Mouse (Mus musculus): ENCODE measurements around the gene As3mt.
A peak's percentile ranks its signal among the peaks of the same experiment; 100 is the strongest.

The As3mt gene

GRCm38 (mm10) chr19:46707296-46708151 lies at the start of gene As3mt:
Gene As3mt, plus strand, starts transcription at chr19:46707458.
- peak; percentile 85 for DNase-seq

GRCm38 (mm10) chr19:46658348-46658747 lies 48.9 kb upstream of the As3mt start:
- no peak for DNase-seq

- DNase-seq: no peak
Observed at GRCm38 (mm10) chr19:46658851-46659250, 48.4 kb upstream of the As3mt start.

GRCm38 (mm10) chr19:46661511-46661910 lies 45.7 kb upstream of the As3mt start:
- no peak for DNase-seq

- DNase-seq: no peak
Observed at GRCm38 (mm10) chr19:46662214-46662613, 45.0 kb upstream of the As3mt start.

- DNase-seq: no peak
Observed at GRCm38 (mm10) chr19:46662784-46663183, 44.5 kb upstream of the As3mt start.

GRCm38 (mm10) chr19:46665474-46665873 lies 41.8 kb upstream of the As3mt start:
- peak; percentile 36 for DNase-seq

- no peak for DNase-seq
Observed at GRCm38 (mm10) chr19:46667300-46667699, 40.0 kb upstream of the As3mt start.

GRCm38 (mm10) chr19:46668263-46668662 lies 39.0 kb upstream of the As3mt start:
- no peak for DNase-seq

- no peak for DNase-seq
Observed at GRCm38 (mm10) chr19:46669802-46670201, 37.5 kb upstream of the As3mt start.

- DNase-seq: peak; percentile 76
Observed at GRCm38 (mm10) chr19:46670691-46671090, 36.6 kb upstream of the As3mt start.

GRCm38 (mm10) chr19:46672766-46673418 lies 34.4 kb upstream of the As3mt start, which contains the start of gene Cyp17a1:
Gene Cyp17a1, minus strand, starts transcription at chr19:46673172.
- DNase-seq: no peak

GRCm38 (mm10) chr19:46675641-46676040 lies 31.6 kb upstream of the As3mt start:
- DNase-seq: no peak

- DNase-seq: no peak
Observed at GRCm38 (mm10) chr19:46679720-46680383, 27.4 kb upstream of the As3mt start.

GRCm38 (mm10) chr19:46689460-46690372 lies 17.5 kb upstream of the As3mt start, which contains the start of gene Borcs7:
Gene Borcs7, plus strand, starts transcription at chr19:46689906.
- peak; percentile 94 for DNase-seq

GRCm38 (mm10) chr19:46690387-46690786 lies 16.9 kb upstream of the As3mt start:
- DNase-seq: no peak

GRCm38 (mm10) chr19:46691078-46691477 lies 16.2 kb upstream of the As3mt start:
- no peak for DNase-seq

GRCm38 (mm10) chr19:46693146-46693545 lies 14.1 kb upstream of the As3mt start:
- DNase-seq: no peak

- no peak for DNase-seq
Observed at GRCm38 (mm10) chr19:46696482-46696881, 10.8 kb upstream of the As3mt start.

GRCm38 (mm10) chr19:46696943-46697342 lies 10.3 kb upstream of the As3mt start:
- DNase-seq: no peak

GRCm38 (mm10) chr19:46697840-46698517 lies 9.3 kb upstream of the As3mt start:
- peak; percentile 14 for DNase-seq

- no peak for DNase-seq
Observed at GRCm38 (mm10) chr19:46699011-46699481, 8.2 kb upstream of the As3mt start.

All from embryo, embryonic 11 days (tissue).